Mouse (Mus musculus) mature B cell (primary cell): ENCODE data around the gene Mras.

Experiments used
- in situ Hi-C: fragments of 300-500 bp; cut with MboI; formaldehyde crosslinking; loops from 2 replicates; pipeline ENCODE4 v1.14.3; 2019

Mras gene

GRCm38 (mm10) chr9:99440941-99441340 lies 3.8 kb upstream of the Mras start:
- in situ Hi-C loops, result no loop called here

GRCm38 (mm10) chr9:99439064-99439463 lies 1.9 kb upstream of the Mras start:
- in situ Hi-C loops, result no loop called here

GRCm38 (mm10) chr9:99437781-99438565 lies 792 bp upstream of the Mras start:
- in situ Hi-C loops, result no loop called here

DNA sequence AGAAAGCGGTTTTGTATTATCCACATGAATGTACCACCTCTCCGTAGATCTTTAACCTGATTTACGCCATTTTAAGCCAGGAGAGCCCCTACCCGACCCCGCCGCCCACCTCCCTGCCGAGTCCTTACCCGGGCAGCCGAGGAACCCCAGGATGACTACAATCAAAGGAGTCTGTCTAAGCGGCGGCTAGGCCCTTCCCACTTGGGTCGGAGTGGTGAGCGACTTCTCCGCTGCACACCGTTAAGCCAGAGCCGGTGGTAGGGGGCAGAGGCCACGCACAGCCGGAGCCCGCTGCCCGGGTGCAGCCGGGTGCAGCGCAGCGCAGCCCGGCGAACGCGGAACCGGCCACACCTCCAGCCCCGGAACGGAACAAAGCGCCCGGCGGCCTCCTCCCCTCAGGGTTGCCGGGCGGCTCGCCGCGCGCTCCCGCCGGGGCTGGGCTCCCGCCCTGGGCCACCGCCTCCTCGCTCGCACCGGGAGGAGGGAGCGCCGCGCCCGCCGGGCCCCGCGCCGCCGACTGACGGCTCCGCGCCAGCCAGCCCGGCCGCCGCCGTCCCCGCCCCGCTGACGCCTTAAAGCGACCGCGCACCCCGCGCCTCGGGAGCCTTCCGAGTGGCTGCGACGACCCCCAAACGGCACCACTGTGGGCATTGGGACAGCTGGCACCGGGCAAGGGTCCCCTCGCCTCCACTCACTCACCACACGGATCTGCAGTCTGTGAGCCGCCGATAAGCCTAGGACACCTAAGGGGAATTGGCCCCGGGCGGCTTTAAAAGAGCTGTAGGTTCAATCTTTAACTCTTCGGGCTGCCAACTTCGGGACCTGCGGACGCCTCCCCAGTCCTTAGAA lies 775 bp downstream of the Mras start:
- in situ Hi-C loops, result no loop called here

DNA sequence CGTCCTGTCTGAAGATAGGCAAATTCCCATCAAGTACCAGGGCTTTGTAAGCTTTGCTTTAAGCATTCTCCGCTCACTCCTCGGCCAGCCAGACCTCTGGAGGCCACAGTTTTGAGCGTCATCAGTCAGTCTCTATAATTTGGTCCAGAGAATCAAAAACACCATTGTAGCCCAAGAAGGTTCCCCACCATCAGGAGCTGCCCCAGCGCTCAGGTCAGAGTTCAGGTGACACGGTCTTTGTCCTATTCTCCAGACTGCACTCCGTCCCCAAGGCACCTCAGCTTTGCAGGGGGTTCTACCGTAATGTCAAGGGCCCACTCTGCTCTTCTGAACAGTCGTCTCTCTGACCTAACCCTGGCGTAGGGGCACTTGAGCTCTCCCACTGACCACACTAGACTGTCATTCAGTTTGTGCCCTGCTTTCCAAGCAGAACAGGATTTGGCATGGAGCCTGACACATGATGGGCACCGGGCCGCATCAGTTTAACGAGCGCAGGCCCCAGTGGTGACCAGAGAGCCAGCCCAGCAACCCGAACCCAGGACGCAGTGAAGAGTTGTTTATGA lies 1.5 kb downstream of the Mras start:
- in situ Hi-C loops, result no loop called here

DNA sequence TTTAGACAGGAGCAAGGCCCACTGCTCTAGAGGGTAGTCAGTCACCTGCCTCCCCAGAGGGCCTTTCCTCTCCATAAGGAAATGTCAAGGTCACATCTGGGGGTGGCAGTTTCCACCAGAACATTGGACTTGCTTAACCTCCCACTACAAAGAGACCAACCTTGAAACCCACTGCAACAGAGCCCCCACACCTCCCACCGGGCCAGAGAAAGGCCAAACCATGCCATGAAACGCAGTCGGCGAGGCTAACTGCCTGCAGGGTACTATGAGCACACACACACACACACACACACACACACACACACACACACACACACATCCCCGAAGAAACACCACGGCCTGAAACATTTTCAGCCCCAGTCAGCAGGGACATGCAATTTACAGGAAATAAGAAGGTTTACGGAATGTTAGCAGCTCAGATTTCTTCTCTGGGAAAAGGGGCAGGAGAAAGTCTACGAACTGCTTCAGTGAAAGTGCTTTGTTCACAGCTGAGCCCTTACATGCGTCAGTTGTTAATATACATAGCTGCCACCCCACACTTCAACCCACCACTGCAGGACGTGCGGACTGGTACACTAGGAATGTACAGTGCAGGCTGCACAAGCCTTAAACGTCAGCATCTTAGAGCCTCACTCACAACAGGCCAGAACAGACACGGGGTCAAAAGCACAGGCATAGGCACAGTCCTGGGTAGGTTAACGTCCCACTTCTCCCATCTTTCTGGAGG lies 2.1 kb downstream of the Mras start:
- in situ Hi-C loops, result no loop called here

DNA sequence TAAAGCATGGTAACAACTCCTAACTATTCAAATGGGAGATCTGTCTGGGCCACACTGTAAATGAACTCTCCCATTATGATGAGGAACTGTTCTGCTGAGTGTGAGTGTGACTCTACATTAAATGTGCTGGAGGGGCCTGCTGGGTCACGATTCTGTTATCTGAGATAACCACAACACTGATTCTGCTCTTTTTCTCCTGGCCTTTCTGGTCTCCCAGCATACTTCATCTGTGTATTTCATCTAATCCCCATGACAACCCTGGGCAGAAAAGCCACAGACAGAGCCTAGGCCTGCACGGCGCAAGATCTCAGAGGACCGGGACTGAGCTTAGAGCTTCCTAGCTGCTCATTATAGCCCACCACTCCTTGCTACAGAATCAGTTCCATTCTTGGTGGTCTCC lies 4.7 kb downstream of the Mras start:
- in situ Hi-C loops, result no loop called here

GRCm38 (mm10) chr9:99431963-99432362 lies 5.2 kb downstream of the Mras start:
- in situ Hi-C loops, result no loop called here

DNA sequence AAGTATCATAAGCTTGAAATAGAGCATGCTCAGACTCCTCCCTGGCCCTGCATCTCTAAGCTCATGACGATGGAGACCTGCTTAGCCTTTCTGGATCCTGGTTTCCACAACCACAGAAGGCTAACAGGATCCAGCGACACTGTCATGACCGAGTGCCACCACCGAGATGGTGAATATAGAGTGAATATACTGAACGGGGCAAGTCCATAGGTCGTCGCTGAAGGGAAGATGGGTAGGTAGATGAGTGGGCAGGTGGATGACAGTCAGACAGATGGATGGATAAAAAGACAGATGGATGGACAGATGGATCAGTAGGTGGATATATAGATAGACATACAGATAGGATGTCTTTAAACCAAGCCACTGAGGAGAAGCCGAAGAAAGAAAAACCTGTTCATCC lies 5.8 kb downstream of the Mras start:
- in situ Hi-C loops, result no loop called here

DNA sequence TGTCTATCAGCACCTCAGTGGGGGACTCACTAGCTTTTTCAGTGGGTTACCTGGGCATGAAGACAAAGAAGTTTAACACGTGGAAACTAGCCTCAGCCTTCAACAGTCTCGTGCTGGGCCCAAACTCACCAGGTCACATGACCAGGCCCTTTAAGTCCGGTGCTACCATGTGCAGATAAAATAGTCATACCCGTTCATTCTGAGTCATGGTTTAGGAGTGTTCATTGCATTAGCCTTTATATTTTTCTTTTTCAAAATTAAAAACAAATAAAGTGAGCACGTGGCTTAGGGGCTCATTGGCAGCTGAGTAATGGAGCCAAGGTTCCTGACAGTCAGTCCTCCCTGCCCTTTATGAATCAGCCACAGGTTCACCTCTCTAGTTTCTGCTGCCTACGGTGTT lies 6.4 kb downstream of the Mras start:
- in situ Hi-C loops, result no loop called here

DNA sequence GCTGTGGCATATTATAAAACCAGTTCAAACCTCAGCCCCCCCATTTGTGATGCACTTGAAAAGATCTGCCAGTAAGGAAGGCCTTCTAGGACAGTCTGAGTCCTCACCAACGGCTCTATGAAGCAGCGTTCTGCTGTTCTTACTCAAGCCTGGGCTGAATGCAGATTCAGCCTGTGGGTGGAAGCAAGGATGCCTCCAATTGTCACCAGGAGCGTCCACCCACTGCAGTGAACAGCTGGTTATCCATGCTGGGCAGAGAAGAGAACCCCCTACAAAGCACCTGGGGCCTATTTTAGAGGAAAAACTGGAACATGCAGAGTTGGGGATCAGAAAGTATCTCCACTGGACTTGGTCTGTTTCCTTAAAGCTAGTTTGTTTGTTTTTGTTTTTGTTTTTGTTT lies 7.3 kb downstream of the Mras start:
- in situ Hi-C loops, result no loop called here

DNA sequence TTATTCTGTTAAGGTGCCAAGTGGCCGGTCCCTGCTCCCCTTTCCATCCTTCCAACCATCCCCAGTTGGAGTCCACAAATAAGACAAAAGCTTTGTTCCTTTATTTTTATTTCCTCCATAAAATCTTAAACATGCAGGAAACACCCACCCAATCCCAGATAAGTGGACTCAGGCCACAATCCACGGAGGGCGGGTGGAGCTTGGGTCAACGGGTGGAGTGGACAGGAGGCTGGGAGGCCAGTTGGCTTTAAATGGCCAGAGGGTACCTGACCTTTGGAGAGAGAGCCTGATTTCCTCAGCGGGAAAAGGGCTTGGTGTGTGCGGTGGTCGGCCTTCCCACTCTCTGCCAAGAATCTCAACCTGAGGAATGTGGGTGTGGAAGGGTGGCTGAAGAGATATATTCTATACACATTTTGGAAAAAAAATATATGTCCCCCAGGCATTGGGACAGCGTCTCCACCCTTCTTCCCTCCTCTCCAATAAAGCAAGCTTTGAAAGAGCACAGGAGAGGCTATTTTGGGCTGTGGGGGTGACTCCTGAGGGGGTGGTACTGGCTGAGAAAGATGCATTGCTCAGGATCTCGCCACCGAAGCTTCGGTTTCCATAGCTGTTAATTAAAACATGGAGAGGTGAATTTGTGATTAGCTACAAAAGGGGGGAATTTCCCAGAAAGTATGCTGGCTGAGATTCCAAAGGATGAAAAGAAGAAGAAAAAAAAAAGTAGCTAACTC lies 8.4 kb downstream of the Mras start:
- in situ Hi-C loops, result no loop called here

GRCm38 (mm10) chr9:99425262-99425661 lies 11.9 kb downstream of the Mras start:
- in situ Hi-C loops, result no loop called here

DNA sequence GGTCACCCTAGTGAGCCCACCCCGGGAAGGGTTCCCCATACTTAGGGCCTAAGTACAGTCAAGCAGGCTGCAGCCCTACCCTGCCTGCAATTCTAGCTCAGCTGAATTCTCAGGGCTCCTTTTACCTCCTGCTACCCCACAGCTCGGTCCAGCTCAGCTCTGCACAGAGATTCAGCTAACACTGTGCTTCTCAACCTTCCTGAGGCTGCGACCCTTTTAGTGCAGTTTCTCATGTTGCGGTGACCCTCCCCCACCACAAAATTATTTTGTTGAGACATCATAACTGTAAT lies 12.7 kb downstream of the Mras start:
- in situ Hi-C loops, result no loop called here

DNA sequence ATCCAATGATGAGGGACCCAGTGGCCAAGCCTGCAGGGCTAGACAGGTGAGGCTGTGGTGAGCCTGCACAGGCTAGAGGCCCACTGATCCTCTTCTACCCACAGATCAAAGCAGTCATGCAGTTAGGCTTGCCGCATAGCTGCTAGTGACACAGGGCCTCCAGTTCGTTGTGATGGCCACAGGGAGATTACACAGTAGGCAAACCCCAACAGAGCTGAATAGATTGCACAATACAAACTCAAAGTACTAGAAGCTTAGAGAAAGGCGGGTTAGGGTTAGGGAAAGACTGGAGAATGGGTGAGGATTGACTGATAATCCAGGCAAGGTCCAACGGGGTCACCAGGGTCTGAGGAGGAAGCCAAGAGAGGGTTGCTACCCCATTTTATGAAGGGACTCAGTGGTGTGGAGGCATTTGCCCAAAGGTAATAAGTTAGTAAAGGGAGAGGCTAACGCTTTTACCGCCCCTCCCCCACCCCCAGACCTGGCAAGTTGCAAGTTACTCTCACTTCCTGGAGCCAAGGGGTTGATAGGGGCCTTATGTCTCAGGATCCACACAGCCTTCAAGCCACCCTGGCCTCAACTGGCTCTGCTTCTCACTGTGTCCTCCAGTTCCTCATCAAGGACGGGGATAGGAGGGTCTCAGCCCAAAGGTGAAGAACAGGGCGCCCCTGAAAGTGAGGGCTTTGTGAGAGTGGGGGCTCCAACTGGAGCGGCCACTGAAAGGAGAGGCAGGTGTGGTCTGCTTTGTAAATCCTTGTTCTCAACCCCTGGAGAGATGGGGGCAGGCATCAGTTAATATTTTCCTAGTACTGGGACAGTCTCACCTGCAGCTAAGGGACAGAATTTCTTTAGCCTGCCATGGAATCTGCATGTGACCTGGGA lies 13.2 kb downstream of the Mras start:
- in situ Hi-C loops, result no loop called here

GRCm38 (mm10) chr9:99421914-99422313 lies 15.3 kb downstream of the Mras start:
- in situ Hi-C loops, result no loop called here

- in situ Hi-C loops, result no loop called here
These were observed 17.1 kb downstream of the Mras start for GRCm38 (mm10) chr9:99419951-99420701.

- in situ Hi-C loops, result no loop called here
These were observed 18.8 kb downstream of the Mras start for GRCm38 (mm10) chr9:99418377-99418776.

- in situ Hi-C loops, result no loop called here
These were observed 19.8 kb downstream of the Mras start for GRCm38 (mm10) chr9:99417288-99417846.

GRCm38 (mm10) chr9:99416809-99417208 lies 20.4 kb downstream of the Mras start:
- in situ Hi-C loops, result no loop called here
